Mouse (Mus musculus) heart, postnatal 0 days (tissue): ENCODE measurements around the gene Mab21l1.

Experiments used
- CTCF ChIP-seq: IDR thresholded peaks from 2 replicates; pipeline ENCODE4 v1.5.1; 2016; ENCODE audit warnings: antibody characterized with exemption, control low read depth, low read depth
- EP300 ChIP-seq: IDR thresholded peaks from 2 replicates; pipeline ENCODE4 v1.6.1; 2016; ENCODE audit warnings: antibody characterized with exemption, low read depth

GRCm38 (mm10) chr3:55754981-55755608 is 27.2 kb upstream of the Mab21l1 start:
- no peak for TF ChIP-seq EP300
- no peak for TF ChIP-seq CTCF
